Mouse (Mus musculus) 3134 (cell line): ENCODE results near the gene Gm49369.
"Not testable (repeated sequence)": the region's sequence is repeated elsewhere in the genome, so short reads cannot be mapped to it uniquely, and the experiment has no call there.

Experiments used
- DNase-seq: peaks from one replicate; pipeline ENCODE4 v3.0.0-alpha.2; 2011; ENCODE audit warnings: low spot score; ENCODE audit not compliant: insufficient read length; ENCODE audit errors: extremely low read depth

The Gm49369 gene

DNA sequence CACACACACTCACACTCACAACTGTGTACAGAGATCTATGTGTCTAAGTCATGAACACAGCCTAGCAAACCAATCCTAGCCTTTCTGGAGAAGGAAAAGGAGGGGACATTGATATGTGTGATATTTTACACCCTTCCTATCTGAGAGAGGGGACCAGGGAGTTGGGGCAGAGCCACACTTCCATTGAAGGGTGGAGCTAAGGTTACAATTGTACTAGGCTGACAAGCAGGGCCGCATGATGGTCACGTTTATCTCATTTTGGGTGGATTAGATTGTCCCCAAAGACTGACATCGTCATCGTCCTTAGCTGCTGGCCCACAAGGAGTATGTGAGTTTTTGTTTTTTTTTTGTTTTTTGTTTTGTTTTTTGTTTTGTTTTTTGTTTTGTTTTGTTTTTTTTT lies 51.2 kb downstream of the Gm49369 start:
- DNase-seq = no peak

DNA sequence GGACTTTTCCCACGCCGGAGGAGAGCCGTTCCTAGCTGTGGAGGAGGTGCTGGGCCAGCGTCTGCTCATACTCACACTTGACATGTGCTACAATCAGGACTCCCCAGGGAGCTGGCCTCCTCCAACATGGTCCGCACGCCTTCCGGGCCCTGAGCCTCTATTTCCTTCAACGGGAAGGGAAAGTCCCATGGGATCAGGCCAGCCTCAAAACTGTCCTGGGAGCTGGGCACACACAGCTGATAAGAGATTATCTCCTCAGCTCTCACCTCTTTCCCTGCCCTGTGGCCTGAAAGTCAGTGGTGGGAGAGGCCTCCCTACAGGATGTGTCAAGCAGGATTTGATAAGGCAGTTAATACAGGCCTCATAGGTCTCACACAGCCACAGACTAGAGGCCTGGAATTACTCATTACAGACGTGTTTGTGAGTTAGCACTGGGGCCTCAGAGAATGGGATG lies 52.2 kb downstream of the Gm49369 start:
- no peak for DNase-seq

DNA sequence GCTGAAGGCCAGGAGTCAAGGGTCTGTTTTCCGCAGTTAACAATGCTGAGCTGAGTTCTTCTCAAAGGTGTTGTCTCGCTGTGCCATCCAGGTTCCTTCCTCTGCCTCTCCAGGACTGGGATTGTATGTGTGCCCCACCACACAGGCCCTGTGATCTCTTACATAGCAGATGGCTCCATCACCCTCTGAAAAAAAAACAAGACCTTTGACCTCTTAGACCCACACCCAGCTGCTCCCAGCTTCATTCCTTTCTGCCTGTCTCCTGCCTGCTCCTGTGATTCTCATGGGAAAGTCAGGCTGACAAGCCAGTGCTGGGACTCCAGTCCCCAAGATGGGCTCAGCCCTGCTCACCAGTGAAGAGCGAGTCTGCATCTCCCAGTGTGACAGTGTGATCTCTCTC lies 54.0 kb downstream of the Gm49369 start:
- no peak for DNase-seq

DNA sequence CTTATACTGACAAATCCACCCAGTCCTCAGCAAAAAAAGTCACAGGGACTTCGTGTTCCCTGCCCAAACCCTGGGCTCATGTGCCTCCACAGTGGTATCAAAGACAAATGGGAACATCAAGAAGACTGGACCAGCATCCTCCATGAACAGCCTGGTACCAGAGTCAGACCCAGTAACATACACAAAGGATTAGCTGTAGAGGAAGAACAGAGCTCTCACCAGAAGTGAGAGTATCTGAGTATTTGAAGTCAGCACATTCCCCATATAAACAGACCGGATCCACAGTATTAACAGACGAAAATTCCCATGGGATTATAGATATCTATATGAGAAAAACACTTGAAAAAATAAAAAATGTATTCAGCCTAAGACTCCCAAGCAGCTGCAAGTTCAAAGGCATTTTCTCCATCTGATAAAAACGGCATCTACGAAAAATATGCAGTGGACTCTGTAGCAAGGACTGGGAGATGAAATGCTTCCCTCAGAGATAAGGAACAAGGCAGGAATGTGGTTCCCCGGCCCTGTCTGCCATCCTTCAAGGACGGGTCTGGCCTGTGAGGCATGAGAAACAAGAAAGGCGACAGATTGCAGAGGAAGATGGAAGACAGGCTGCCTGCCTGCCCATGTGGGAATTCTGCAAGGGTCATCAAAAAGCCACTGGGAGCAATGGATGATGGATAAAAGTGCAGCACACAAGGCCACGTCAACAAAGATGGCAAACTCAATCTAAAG lies 55.6 kb downstream of the Gm49369 start:
- no peak for DNase-seq

DNA sequence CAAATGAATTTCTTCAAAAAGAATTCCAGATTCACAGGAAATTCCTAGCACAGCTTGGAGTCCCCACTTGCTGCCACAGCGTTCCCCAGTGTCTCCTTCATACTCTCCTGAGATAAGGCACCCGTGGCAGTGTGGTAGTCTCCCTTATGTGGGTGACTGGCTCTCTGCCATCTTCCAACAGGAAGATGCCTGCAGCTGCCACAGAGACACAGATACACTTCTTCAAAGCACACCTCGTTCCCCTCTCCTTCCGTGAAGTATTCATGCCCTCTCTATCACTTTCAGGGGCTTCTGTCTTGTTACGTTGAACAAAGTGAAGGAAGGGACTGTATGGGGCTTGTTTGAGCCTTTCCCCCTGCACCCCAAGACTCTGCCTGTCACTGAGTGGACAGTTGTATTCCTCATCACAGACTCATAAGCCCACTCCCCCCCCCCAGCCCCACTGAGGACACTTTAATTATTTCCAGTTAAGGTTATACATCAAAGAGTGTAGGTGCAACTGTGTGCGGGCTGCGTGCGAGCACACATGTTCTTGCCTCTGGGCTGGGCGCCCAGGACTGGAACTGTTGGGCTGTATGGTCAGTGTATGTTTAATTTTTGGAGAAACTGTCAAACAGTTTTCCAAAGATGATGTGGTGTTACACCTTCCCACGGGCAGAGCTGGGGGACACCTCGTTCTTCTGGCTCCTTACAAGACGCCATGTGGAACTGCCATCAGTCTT lies 58.9 kb downstream of the Gm49369 start:
- DNase-seq = no peak

DNA sequence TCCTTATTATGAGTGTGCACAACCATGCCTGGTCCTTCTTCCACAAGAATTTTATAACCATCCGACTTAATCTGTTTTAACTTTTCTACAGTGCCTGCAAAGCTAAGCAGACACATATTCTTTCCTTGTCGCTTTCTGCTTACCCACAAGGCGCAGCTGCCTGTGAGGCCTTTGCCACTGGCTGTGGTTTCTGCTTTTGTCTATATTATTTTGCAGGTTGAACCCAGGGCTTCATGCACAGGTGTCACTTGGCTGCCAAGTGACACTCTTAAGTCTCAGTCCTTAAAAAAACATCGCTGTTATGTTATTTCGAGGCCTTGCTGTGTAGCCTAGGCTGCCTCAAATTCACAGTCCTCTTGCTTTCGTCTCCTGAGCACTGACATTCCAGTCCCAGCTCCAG lies 59.8 kb downstream of the Gm49369 start:
- DNase-seq = no peak

DNA sequence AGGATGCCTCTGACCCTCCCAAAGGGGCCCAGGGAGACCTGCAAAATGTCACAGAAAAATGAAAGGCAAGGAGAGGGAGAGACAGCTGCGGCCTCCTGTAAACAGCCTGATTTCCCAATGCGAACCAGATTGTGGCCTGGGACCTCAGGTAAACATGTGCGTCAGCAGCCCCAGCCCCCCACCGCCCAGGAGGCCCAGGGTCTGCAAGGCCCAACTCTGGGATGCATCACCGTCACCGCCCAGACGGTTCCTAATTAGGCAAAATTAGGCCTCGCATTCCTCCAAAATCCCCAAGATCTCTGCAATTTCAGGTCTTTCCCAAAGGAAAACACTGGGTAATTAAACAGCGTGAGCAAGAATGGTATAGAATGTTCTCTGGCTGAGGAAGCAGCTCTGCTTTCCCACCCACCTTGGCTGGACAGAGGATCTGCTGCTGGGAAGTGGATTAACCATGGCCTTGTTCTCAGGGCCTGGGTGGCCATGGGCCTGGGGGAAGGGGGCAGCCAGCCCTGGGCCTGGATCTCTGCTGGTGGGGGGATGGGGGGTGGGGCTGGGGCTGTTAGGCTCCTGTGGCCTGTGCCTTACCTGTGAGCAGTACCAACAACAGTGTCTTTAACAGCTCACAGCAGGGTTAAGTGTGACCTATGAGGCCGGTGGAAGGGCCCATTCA lies 60.7 kb downstream of the Gm49369 start:
- DNase-seq = not testable (repeated sequence)
